Mouse (Mus musculus) testis, adult 2 months (tissue): ENCODE data around the gene Prox1. TPM values are rescaled to one million over a fixed set of nuclear protein-coding genes. Genes with fewer than 3 reads are reported as not detected.

ENCODE experiments used
- H3K27ac ChIP-seq: fragments of 200-500 bp; 2 replicates; pipeline ENCODE4 v1.5.1; 2012; ENCODE audit warnings: low read depth, low read length; ENCODE audit not compliant: control insufficient read depth, insufficient read depth
- H3K27me3 ChIP-seq: fragments of 200-500 bp; 2 replicates; pipeline ENCODE4 v1.6.1; 2012; ENCODE audit warnings: mild to moderate bottlenecking, low read length, moderate library complexity; ENCODE audit not compliant: control insufficient read depth, insufficient read depth
- H3K36me3 ChIP-seq: fragments of 200-500 bp; 2 replicates; pipeline ENCODE4 v1.6.1; 2012; ENCODE audit warnings: mild to moderate bottlenecking, low read length; ENCODE audit not compliant: control insufficient read depth, insufficient read depth
- H3K4me1 ChIP-seq: fragments of 200-500 bp; 2 replicates; pipeline ENCODE4 v1.6.1; 2012; ENCODE audit warnings: low read length; ENCODE audit not compliant: control insufficient read depth, insufficient read depth
- H3K4me3 ChIP-seq: fragments of 200-500 bp; 2 replicates; pipeline ENCODE4 v1.5.1; 2012; ENCODE audit warnings: low read depth, mild to moderate bottlenecking, low read length, moderate library complexity, mixed read lengths; ENCODE audit not compliant: control insufficient read depth
- CTCF ChIP-seq: fragments of 200-500 bp; IDR thresholded peaks from 2 replicates; pipeline ENCODE4 v1.5.1; 2012; ENCODE audit warnings: low read depth, mild to moderate bottlenecking, inconsistent platforms, low read length, moderate library complexity; ENCODE audit not compliant: control insufficient read depth, insufficient read depth, insufficient replicate concordance
- POLR2A ChIP-seq: fragments of 200-500 bp; IDR thresholded peaks from 2 replicates; pipeline ENCODE4 v1.6.1; 2012; ENCODE audit warnings: low read depth, mild to moderate bottlenecking, inconsistent platforms, low read length, moderate library complexity; ENCODE audit not compliant: control insufficient read depth
- polyA plus RNA-seq: library from polyadenylated mRNA; depleted of rRNA; stranded (reverse); fragments of >200 nt; gene quantifications from 2 replicates; pipeline ENCODE4 v1.2.3, GENCODE M21; 2012

Gene Prox1
- polyA plus RNA-seq, 1 experiment = 7.0 TPM

DNA sequence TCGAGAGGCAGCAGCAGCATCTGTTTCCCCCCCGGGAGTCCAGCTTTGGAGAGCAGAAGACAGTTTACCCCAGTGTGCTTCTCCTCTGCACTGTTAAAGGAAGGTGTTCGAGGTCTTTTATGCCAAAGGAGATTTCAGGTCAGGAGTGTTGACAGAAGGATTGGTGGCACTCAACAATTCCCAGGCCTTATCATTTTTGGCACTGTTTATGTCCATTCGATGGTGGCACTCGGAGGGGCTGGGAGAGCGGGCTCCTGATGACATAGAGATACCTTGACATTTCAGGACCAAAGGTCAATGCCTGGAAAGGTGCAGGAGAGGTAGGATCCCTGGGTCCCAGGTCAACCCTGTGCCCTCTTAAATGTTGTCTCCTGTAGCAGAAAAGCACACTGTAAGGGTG, 31.2 kb upstream of the Prox1 start:
- no peak for TF ChIP-seq POLR2A
- TF ChIP-seq CTCF = no peak
- H3K4me3 ChIP-seq = no peak overlapping the region
- no peaks in the 10 kb centered on the region for H3K4me1 ChIP-seq
- H3K27me3 ChIP-seq = no peaks in the 10 kb centered on the region
- no peak overlapping the region for H3K27ac ChIP-seq
- H3K36me3 ChIP-seq = no peaks in the 10 kb centered on the region

DNA sequence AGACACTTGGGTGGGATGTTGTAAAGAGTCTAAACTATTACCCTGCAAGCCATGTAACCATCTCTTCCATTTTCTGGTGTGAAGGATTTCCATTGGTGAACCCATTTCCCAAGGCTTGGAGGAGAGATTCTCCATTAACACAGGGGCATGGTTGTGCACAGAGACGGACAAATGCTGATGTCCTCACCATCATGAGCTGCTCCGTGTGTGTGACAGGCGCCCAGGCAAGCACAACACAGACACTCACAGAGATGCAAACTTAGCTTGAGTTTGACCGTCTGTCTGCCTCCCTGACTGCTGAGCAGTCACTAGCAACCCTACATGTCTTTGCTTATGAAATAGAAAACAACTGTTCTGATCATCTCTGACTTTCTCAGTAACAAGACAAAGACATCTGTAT, 30.5 kb upstream of the Prox1 start:
- TF ChIP-seq POLR2A = no peak
- no peak for TF ChIP-seq CTCF
- H3K4me1 ChIP-seq = no peaks in the 10 kb centered on the region
- H3K27me3 ChIP-seq = no peaks in the 10 kb centered on the region
- no peaks in the 10 kb centered on the region for H3K36me3 ChIP-seq
- no peak overlapping the region for H3K27ac ChIP-seq
- H3K4me3 ChIP-seq = no peak overlapping the region

- H3K27me3 ChIP-seq = no peaks in the 10 kb centered on the region
- H3K36me3 ChIP-seq = no peaks in the 10 kb centered on the region
- H3K27ac ChIP-seq = no peak overlapping the region
- H3K4me1 ChIP-seq = no peaks in the 10 kb centered on the region
- H3K4me3 ChIP-seq = no peak overlapping the region
- no peak for TF ChIP-seq CTCF
- TF ChIP-seq POLR2A = no peak
Measured at GRCm38 (mm10) chr1:190198247-190198646, 27.7 kb upstream of the Prox1 start.

DNA sequence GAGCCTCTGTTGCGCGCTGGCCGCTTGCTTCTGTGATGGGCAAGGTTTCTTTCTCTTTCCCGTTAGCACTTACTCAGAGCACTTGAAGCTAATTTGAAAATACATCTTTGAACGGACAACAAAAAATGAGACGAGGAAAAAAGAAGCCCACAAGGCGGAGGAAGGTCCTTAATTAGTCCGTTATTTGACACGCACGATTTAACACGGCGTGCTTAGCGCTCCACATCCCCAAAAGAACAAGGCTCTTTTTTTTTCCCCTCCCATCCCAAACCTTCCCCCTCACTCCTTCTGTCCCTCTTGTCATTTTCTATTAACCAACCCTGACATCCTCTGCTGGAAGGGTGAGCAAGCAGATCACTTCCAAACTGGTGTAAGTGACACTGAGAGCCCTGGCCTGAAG, 21.5 kb upstream of the Prox1 start:
- no peaks in the 10 kb centered on the region for H3K27me3 ChIP-seq

GRCm38 (mm10) chr1:190190231-190190965, 19.9 kb upstream of the Prox1 start:
- no peak overlapping the region for H3K4me3 ChIP-seq
- no peaks in the 10 kb centered on the region for H3K4me1 ChIP-seq
- no peaks in the 10 kb centered on the region for H3K27me3 ChIP-seq
- TF ChIP-seq CTCF = no peak
- TF ChIP-seq POLR2A = no peak
- H3K27ac ChIP-seq = no peak overlapping the region
- H3K36me3 ChIP-seq = no peaks in the 10 kb centered on the region

More for the DNA sequence above, 21.5 kb upstream of the Prox1 start:
- Histone ChIP-seq H3K4me1 (no peaks in the 10 kb centered on the region), H3K27ac (no peak overlapping the region), H3K4me3 (no peak overlapping the region), H3K36me3 (no peaks in the 10 kb centered on the region)
- no peak for TF ChIP-seq CTCF

GRCm38 (mm10) chr1:190189125-190189524, 18.6 kb upstream of the Prox1 start:
- Histone ChIP-seq H3K27me3 (no peaks in the 10 kb centered on the region), H3K4me1 (no peaks in the 10 kb centered on the region), H3K36me3 (no peaks in the 10 kb centered on the region), H3K27ac (no peak overlapping the region), H3K4me3 (no peak overlapping the region)
- TF ChIP-seq CTCF (no peak), POLR2A (no peak)

DNA sequence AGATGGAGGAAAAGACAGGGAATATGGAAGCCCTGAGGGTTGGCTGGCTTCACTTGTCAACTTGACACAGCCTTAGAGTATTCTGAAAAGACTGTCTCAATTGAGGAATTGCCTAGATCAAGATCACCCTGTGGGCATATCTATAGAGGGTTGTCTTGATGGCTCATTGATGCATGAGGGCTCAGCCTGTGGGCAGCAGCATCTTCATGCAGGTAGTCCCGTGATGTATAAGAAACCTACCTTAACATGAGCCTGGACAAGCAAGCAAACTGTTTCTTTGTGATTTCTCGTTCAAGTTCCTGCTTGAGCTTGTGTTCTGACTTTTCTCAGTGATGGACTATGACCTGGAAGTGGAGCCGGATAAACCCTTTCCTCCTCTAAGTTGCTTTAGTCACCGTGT, 15.8 kb upstream of the Prox1 start:
- TF ChIP-seq CTCF = no peak
- no peak for TF ChIP-seq POLR2A
- Histone ChIP-seq H3K4me3 (no peak overlapping the region), H3K4me1 (no peaks in the 10 kb centered on the region), H3K36me3 (no peaks in the 10 kb centered on the region), H3K27me3 (no peaks in the 10 kb centered on the region), H3K27ac (no peak overlapping the region)
